Mouse (Mus musculus): ENCODE results near the gene Sowaha. TPM values are rescaled to one million over a fixed set of nuclear protein-coding genes. Genes with fewer than 3 reads are reported as not detected.

The Sowaha gene
- polyA plus RNA-seq, 1 experiment from 2014 or later = 0.31 TPM

GRCm38 (mm10) chr11:53507098-53507805 lies 27.2 kb upstream of the Sowaha start:
- H3K36me3 ChIP-seq (ENCODE audit: control insufficient read depth, insufficient read depth, low read length) = no peaks in the 10 kb centered on the region
- no peak overlapping the region for H3K27ac ChIP-seq (ENCODE audit: low read length)
- WGBS = 79% methylated on average over 9 of the region's 9 CpGs
- H3K4me2 ChIP-seq (ENCODE audit: low read depth, low read length) = no peak overlapping the region
- H3K9me3 ChIP-seq (ENCODE audit: control insufficient read depth, low read length) = no peaks in the 10 kb centered on the region
- no peaks in the 10 kb centered on the region for H3K27me3 ChIP-seq (replicated peaks; ENCODE audit: control insufficient read depth, insufficient read depth, low read length)
- no peak overlapping the region for H3K9ac ChIP-seq (ENCODE audit: low read depth, low read length)
- no peak overlapping the region for H3K4me3 ChIP-seq (ENCODE audit: low read length)
- 0 out of 2 replicates have a peak, but pooled peaks cover 3% of the 10 kb centered on the region for H3K4me1 ChIP-seq (ENCODE audit: control insufficient read depth, insufficient read depth, low read length)
- ATAC-seq = no peak

DNA sequence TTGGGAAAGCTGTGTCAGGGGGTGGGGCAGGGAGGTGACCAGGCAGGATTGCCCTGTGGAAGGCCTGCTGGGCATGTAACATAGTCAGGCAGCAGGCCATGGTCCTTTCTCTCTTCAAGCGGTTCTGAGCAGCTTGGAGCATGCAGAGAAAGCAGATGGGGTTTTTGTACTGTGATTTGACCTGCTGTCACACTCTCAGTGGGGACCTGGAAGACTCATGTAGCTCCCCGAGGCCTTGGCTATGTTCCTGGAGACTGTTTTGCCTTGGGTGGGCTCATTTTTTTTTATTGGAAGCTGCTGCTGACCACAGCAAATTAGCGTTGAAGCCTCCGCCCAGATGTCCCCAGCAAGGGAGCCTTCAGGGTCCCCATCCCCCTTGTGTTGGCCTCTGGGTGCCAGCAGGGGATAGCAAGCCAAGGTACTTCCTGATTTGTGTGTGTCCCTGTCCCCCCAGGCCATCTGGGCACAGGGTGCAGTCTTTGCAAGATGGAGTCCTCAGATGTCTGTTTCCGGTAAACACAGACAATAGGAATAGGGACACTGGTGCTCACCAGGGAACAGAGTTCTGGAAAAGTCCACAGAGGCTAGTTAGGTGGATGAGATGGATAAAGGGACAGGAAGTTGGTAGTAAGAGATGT lies 25.1 kb upstream of the Sowaha start:
- H3K36me3 ChIP-seq (ENCODE audit: control insufficient read depth, insufficient read depth, low read length) = no peaks in the 10 kb centered on the region
- H3K4me3 ChIP-seq (ENCODE audit: low read length) = no peak overlapping the region
- no peak overlapping the region for H3K4me2 ChIP-seq (ENCODE audit: low read depth, low read length)
- no peak overlapping the region for H3K9ac ChIP-seq (ENCODE audit: low read depth, low read length)
- H3K9me3 ChIP-seq (ENCODE audit: control insufficient read depth, low read length) = no peaks in the 10 kb centered on the region
- ATAC-seq = no peak
- WGBS = 76% methylated on average over 5 of the region's 5 CpGs
- H3K27ac ChIP-seq (ENCODE audit: low read length) = no peak overlapping the region
- peaks cover 8% of the 10 kb centered on the region; the same call in 1 of the 2 replicates for H3K4me1 ChIP-seq (ENCODE audit: control insufficient read depth, insufficient read depth, low read length)
- H3K27me3 ChIP-seq (replicated peaks; ENCODE audit: control insufficient read depth, insufficient read depth, low read length) = no peaks in the 10 kb centered on the region

- no peak overlapping the region for H3K4me3 ChIP-seq (ENCODE audit: low read length)
- no peak overlapping the region for H3K27ac ChIP-seq (ENCODE audit: low read length)
- no peaks in the 10 kb centered on the region for H3K27me3 ChIP-seq (replicated peaks; ENCODE audit: control insufficient read depth, insufficient read depth, low read length)
- no peak overlapping the region for H3K4me2 ChIP-seq (ENCODE audit: low read depth, low read length)
- H3K4me1 ChIP-seq (ENCODE audit: control insufficient read depth, insufficient read depth, low read length) = peaks cover 8% of the 10 kb centered on the region; the same call in 1 of the 2 replicates
- H3K36me3 ChIP-seq (ENCODE audit: control insufficient read depth, insufficient read depth, low read length) = no peaks in the 10 kb centered on the region
- WGBS = 88% methylated on average over 8 of the region's 8 CpGs
- H3K9me3 ChIP-seq (ENCODE audit: control insufficient read depth, low read length) = no peaks in the 10 kb centered on the region
- ATAC-seq = no peak
- no peak overlapping the region for H3K9ac ChIP-seq (ENCODE audit: low read depth, low read length)
Measured at GRCm38 (mm10) chr11:53504376-53504775, 24.3 kb upstream of the Sowaha start.

DNA sequence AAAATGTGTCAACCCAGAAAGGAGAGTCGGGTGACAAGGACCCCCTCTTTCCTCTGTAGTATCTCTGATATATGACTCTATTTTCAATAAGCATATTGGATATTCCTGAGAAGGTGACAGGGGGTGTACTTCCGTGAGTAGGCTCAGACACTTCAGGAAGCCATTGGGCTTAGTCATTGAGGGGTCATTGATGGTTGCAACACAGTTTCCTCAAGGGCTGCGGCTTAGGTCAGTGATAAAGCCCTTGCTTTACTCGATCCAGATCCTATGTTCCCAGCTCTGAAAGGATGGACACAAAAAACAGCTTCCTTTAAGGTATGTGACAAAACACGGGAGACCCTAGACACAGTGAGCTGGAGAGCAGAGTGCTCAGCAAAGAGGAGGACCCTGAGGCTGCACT lies 23.7 kb upstream of the Sowaha start:
- no peak overlapping the region for H3K4me3 ChIP-seq (ENCODE audit: low read length)
- no peaks in the 10 kb centered on the region for H3K9me3 ChIP-seq (ENCODE audit: control insufficient read depth, low read length)
- H3K36me3 ChIP-seq (ENCODE audit: control insufficient read depth, insufficient read depth, low read length) = no peaks in the 10 kb centered on the region
- H3K4me2 ChIP-seq (ENCODE audit: low read depth, low read length) = no peak overlapping the region
- H3K27me3 ChIP-seq (replicated peaks; ENCODE audit: control insufficient read depth, insufficient read depth, low read length) = no peaks in the 10 kb centered on the region
- no peak overlapping the region for H3K27ac ChIP-seq (ENCODE audit: low read length)
- H3K4me1 ChIP-seq (ENCODE audit: control insufficient read depth, insufficient read depth, low read length) = peaks cover 8% of the 10 kb centered on the region; the same call in 1 of the 2 replicates
- no peak overlapping the region for H3K9ac ChIP-seq (ENCODE audit: low read depth, low read length)
- WGBS = 83% methylated on average over 5 of the region's 5 CpGs
- ATAC-seq = no peak

DNA sequence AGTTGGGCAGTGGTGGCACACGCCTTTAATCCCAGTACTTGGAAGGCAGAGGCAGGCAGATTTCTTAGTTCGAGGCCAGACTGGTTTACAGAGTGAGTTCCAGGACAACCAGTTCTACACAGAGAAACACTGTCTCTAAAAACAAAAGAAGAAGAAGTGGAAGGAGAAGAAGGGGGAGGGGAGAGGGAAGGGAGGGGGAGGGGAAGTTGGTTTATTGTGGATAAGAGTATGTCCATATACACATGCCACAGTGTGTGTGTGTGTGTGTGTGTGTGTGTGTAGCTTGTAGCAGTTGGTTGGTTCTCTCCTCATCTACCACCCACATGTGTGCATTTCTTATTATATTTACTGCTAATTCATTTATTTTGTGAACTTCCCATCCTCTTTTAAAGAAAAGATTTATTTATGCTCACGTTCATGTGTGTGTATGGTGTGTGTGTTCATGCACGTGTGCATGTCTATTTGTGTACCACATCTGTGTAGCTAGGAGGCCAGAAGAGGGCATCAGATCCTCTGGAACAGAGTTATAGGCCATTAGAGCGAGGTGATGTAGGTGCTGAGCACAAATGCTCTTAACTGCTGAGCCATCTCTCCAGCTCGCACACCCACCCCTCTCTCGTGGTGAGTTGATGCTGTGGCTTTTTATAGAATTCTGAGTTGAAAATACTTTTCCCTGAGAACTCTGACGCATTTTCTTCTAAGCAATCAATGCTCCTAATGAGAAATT lies 22.1 kb upstream of the Sowaha start:
- no peak overlapping the region for H3K4me2 ChIP-seq (ENCODE audit: low read depth, low read length)

DNA sequence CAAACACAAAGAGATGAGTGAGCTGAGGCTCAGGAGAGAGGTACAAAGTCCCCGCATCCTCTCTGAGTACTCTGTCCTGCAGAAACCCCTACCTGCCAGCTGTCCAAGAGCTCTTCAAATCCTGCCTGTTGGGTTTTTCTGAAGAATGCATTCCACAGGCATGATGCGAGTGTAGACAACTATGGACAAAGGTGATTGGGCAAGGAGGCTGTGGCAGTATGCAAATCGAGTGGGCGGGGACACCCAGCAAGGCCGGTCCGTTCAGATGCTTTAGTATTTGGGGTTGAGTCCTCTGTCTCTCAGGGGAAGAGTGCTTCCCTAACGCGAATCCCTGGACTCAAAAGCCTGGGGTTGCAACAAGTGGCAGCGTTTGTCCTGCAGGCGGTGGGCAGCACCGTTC lies 20.5 kb upstream of the Sowaha start:
- Histone ChIP-seq H3K36me3 (ENCODE audit: control insufficient read depth, insufficient read depth, low read length) (no peaks in the 10 kb centered on the region), H3K27me3 (replicated peaks; ENCODE audit: control insufficient read depth, insufficient read depth, low read length) (no peaks in the 10 kb centered on the region), H3K4me1 (ENCODE audit: control insufficient read depth, insufficient read depth, low read length) (peaks cover 5% of the 10 kb centered on the region; the same call in 1 of the 2 replicates), H3K4me3 (ENCODE audit: low read length) (no peak overlapping the region), H3K9me3 (ENCODE audit: control insufficient read depth, low read length) (no peaks in the 10 kb centered on the region), H3K4me2 (ENCODE audit: low read depth, low read length) (no peak overlapping the region), H3K9ac (ENCODE audit: low read depth, low read length) (no peak overlapping the region), H3K27ac (ENCODE audit: low read length) (no peak overlapping the region)
- peak; percentile 53; the same call in 1 of the 2 replicates for ATAC-seq
- 10% methylated on average over 11 of the region's 11 CpGs for WGBS

More for the DNA sequence above, 22.1 kb upstream of the Sowaha start:
- no peaks in the 10 kb centered on the region for H3K9me3 ChIP-seq (ENCODE audit: control insufficient read depth, low read length)
- no peak overlapping the region for H3K9ac ChIP-seq (ENCODE audit: low read depth, low read length)
- no peak for ATAC-seq
- H3K4me1 ChIP-seq (ENCODE audit: control insufficient read depth, insufficient read depth, low read length) = peaks cover 5% of the 10 kb centered on the region; the same call in 1 of the 2 replicates
- H3K4me3 ChIP-seq (ENCODE audit: low read length) = no peak overlapping the region
- no peaks in the 10 kb centered on the region for H3K36me3 ChIP-seq (ENCODE audit: control insufficient read depth, insufficient read depth, low read length)
- H3K27me3 ChIP-seq (replicated peaks; ENCODE audit: control insufficient read depth, insufficient read depth, low read length) = no peaks in the 10 kb centered on the region
- 79% methylated on average over 8 of the region's 8 CpGs for WGBS
- no peak overlapping the region for H3K27ac ChIP-seq (ENCODE audit: low read length)

GRCm38 (mm10) chr11:53496946-53497345 lies 16.9 kb upstream of the Sowaha start:
- ATAC-seq = no peak
- H3K9ac ChIP-seq (ENCODE audit: low read depth, low read length) = no peak overlapping the region
- H3K4me3 ChIP-seq (ENCODE audit: low read length) = no peak overlapping the region
- WGBS = 75% methylated on average over 6 of the region's 6 CpGs
- H3K9me3 ChIP-seq (ENCODE audit: control insufficient read depth, low read length) = no peaks in the 10 kb centered on the region
- peaks cover 5% of the 10 kb centered on the region; the same call in 1 of the 2 replicates for H3K4me1 ChIP-seq (ENCODE audit: control insufficient read depth, insufficient read depth, low read length)
- no peak overlapping the region for H3K4me2 ChIP-seq (ENCODE audit: low read depth, low read length)
- no peak overlapping the region for H3K27ac ChIP-seq (ENCODE audit: low read length)
- H3K36me3 ChIP-seq (ENCODE audit: control insufficient read depth, insufficient read depth, low read length) = no peaks in the 10 kb centered on the region
- no peaks in the 10 kb centered on the region for H3K27me3 ChIP-seq (replicated peaks; ENCODE audit: control insufficient read depth, insufficient read depth, low read length)

DNA sequence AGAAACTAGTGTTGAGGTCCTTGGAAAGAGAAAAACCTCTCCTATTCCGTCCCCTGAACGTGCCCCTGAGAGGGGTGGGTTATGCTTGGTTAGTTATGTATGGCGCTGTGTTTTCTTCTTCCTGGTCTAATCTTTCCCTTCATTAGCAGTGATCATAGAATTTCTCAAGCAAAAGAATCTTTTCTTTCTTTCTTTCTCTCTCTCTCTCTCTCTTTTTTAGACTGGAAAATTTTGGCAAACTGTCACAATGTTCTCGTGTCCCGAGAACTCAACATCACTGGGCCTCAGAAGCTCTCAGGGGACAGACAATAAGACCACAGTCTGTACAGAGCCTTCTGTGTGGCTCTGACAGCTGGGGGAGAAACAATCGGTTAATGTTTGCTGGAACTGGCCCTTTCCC lies 15.3 kb upstream of the Sowaha start:
- ATAC-seq = no peak
- 53% methylated on average over 6 of the region's 6 CpGs for WGBS
- H3K4me3 ChIP-seq (ENCODE audit: low read length) = no peak overlapping the region
- H3K9me3 ChIP-seq (ENCODE audit: control insufficient read depth, low read length) = no peaks in the 10 kb centered on the region
- H3K9ac ChIP-seq (ENCODE audit: low read depth, low read length) = no peak overlapping the region
- peaks cover 2% of the 10 kb centered on the region; the same call in 1 of the 2 replicates for H3K4me1 ChIP-seq (ENCODE audit: control insufficient read depth, insufficient read depth, low read length)
- H3K36me3 ChIP-seq (ENCODE audit: control insufficient read depth, insufficient read depth, low read length) = no peaks in the 10 kb centered on the region
- no peak overlapping the region for H3K27ac ChIP-seq (ENCODE audit: low read length)
- no peak overlapping the region for H3K4me2 ChIP-seq (ENCODE audit: low read depth, low read length)
- no peaks in the 10 kb centered on the region for H3K27me3 ChIP-seq (replicated peaks; ENCODE audit: control insufficient read depth, insufficient read depth, low read length)

GRCm38 (mm10) chr11:53493243-53493955 lies 13.3 kb upstream of the Sowaha start:
- Histone ChIP-seq H3K4me1 (ENCODE audit: control insufficient read depth, insufficient read depth, low read length) (no peaks in the 10 kb centered on the region), H3K27ac (ENCODE audit: low read length) (no peak overlapping the region), H3K4me2 (ENCODE audit: low read depth, low read length) (no peak overlapping the region), H3K36me3 (ENCODE audit: control insufficient read depth, insufficient read depth, low read length) (no peaks in the 10 kb centered on the region), H3K9ac (ENCODE audit: low read depth, low read length) (no peak overlapping the region), H3K27me3 (replicated peaks; ENCODE audit: control insufficient read depth, insufficient read depth, low read length) (no peaks in the 10 kb centered on the region), H3K9me3 (ENCODE audit: control insufficient read depth, low read length) (no peaks in the 10 kb centered on the region), H3K4me3 (ENCODE audit: low read length) (no peak overlapping the region)
- WGBS = 30% methylated on average over 3 of the region's 3 CpGs
- ATAC-seq = no peak

Data from intestine, embryonic 16.5 days (tissue).